Mouse (Mus musculus) heart, adult 18-20 months (tissue): ENCODE data around the gene Trim24. TPM values are rescaled to one million over a fixed set of nuclear protein-coding genes. Genes with fewer than 3 reads are reported as not detected.

Experiments
- DNase-seq, 2 experiments: peaks; one replicate each; pipeline ENCODE4 v3.0.0; 2021 to 2022; ENCODE audit warnings: mixed read lengths in 1 of 2
- total RNA-seq, 2 experiments: library from RNA; stranded (reverse); gene quantifications; 2 replicates each; pipeline ENCODE4 v1.2.3; 2021

The Trim24 gene
- total RNA-seq, 2 experiments from 2014 or later, result 31.4 to 32.3 TPM

- no peak for DNase-seq
Observed at GRCm38 (mm10) chr6:37863961-37864730, 6.5 kb upstream of the Trim24 start.

GRCm38 (mm10) chr6:37871137-37871851 lies 683 bp downstream of the Trim24 start:
- peak; percentile 49 to 69 for DNase-seq

GRCm38 (mm10) chr6:37872861-37873260 lies 2.2 kb downstream of the Trim24 start:
- no peak for DNase-seq

- DNase-seq, result no peak
Observed at GRCm38 (mm10) chr6:37873731-37874130, 3.1 kb downstream of the Trim24 start.

- DNase-seq, result peak in 1 of 2 experiments; percentile 22
Observed at GRCm38 (mm10) chr6:37878206-37878605, 7.6 kb downstream of the Trim24 start.

GRCm38 (mm10) chr6:37880586-37880985 lies 10.0 kb downstream of the Trim24 start:
- DNase-seq, result no peak

- no peak for DNase-seq
Observed at GRCm38 (mm10) chr6:37893586-37893985, 23.0 kb downstream of the Trim24 start.

- peak; percentile 53 to 61 for DNase-seq
Observed at GRCm38 (mm10) chr6:37895646-37896435, 25.2 kb downstream of the Trim24 start.

- no peak for DNase-seq
Observed at GRCm38 (mm10) chr6:37900221-37900620, 29.6 kb downstream of the Trim24 start.

GRCm38 (mm10) chr6:37901791-37902190 lies 31.2 kb downstream of the Trim24 start:
- no peak for DNase-seq

- DNase-seq, result no peak
Observed at GRCm38 (mm10) chr6:37903810-37904209, 33.2 kb downstream of the Trim24 start.

GRCm38 (mm10) chr6:37913525-37913924 lies 42.9 kb downstream of the Trim24 start:
- DNase-seq, result no peak

GRCm38 (mm10) chr6:37925104-37925503 lies 54.5 kb downstream of the Trim24 start:
- DNase-seq, result no peak

- DNase-seq, result no peak
Observed at GRCm38 (mm10) chr6:37926751-37927150, 56.1 kb downstream of the Trim24 start.

GRCm38 (mm10) chr6:37936498-37936897 lies 65.9 kb downstream of the Trim24 start:
- DNase-seq, result no peak

GRCm38 (mm10) chr6:37951306-37951705 lies 80.7 kb downstream of the Trim24 start:
- DNase-seq, result no peak

- no peak for DNase-seq
Observed at GRCm38 (mm10) chr6:37967386-37967785, 96.8 kb downstream of the Trim24 start.

GRCm38 (mm10) chr6:38007459-38007858 lies 136.8 kb downstream of the Trim24 start:
- peak; percentile 55 to 74 for DNase-seq

- DNase-seq, result no peak
Observed at GRCm38 (mm10) chr6:38012829-38013228, 142.2 kb downstream of the Trim24 start.
